Mouse (Mus musculus) neural tube, embryonic 10.5 days (tissue): ENCODE measurements around the gene Krt78.

Source experiments
- DNase-seq: peaks from one replicate; pipeline ENCODE4 v3.0.0-alpha.2; 2017; ENCODE audit warnings: low spot score; ENCODE audit errors: extremely low spot score

Krt78 gene

GRCm38 (mm10) chr15:101973414-101974077, 19.5 kb upstream of the Krt78 start:
- peak; percentile 100 for DNase-seq

- peak; percentile 71 for DNase-seq
Observed at GRCm38 (mm10) chr15:101970536-101970935, 16.4 kb upstream of the Krt78 start.

GRCm38 (mm10) chr15:101966808-101967207, 12.7 kb upstream of the Krt78 start:
- DNase-seq, result no peak

GRCm38 (mm10) chr15:101958891-101959290, 4.8 kb upstream of the Krt78 start:
- DNase-seq, result no peak

GRCm38 (mm10) chr15:101952733-101953474, 1.2 kb downstream of the Krt78 start:
- no peak for DNase-seq

GRCm38 (mm10) chr15:101945430-101945829, 8.7 kb downstream of the Krt78 start:
- no peak for DNase-seq

- DNase-seq, result no peak
Observed at GRCm38 (mm10) chr15:101941948-101942347, 12.1 kb downstream of the Krt78 start.

- DNase-seq, result no peak
Observed at GRCm38 (mm10) chr15:101940274-101940829, 13.7 kb downstream of the Krt78 start, which contains the start of gene Krt79. Gene Krt79, minus strand, starts transcription at chr15:101940324.

GRCm38 (mm10) chr15:101938600-101939308, 15.3 kb downstream of the Krt78 start:
- no peak for DNase-seq

- DNase-seq, result no peak
Observed at GRCm38 (mm10) chr15:101933024-101933423, 21.1 kb downstream of the Krt78 start.

- DNase-seq, result peak; percentile 46
Observed at GRCm38 (mm10) chr15:101929666-101930065, 24.4 kb downstream of the Krt78 start.

GRCm38 (mm10) chr15:101929087-101929486, 25.0 kb downstream of the Krt78 start:
- DNase-seq, result peak; percentile 26

- DNase-seq, result no peak
Observed at GRCm38 (mm10) chr15:101927340-101928080, 26.6 kb downstream of the Krt78 start.

GRCm38 (mm10) chr15:101925041-101925440, 29.0 kb downstream of the Krt78 start:
- DNase-seq, result no peak

GRCm38 (mm10) chr15:101924635-101925034, 29.5 kb downstream of the Krt78 start, which contains the start of gene Krt4:
Gene Krt4, minus strand, starts transcription at chr15:101924735.
- DNase-seq, result no peak

GRCm38 (mm10) chr15:101922296-101922695, 31.8 kb downstream of the Krt78 start:
- no peak for DNase-seq

GRCm38 (mm10) chr15:101916072-101916471, 38.0 kb downstream of the Krt78 start:
- no peak for DNase-seq

- DNase-seq, result no peak
Observed at GRCm38 (mm10) chr15:101904849-101905248, 49.2 kb downstream of the Krt78 start.

- no peak for DNase-seq
Observed at GRCm38 (mm10) chr15:101902171-101903149, 51.6 kb downstream of the Krt78 start.
